Mouse (Mus musculus) heart, postnatal 0 days (tissue): ENCODE results near the gene Adgrl1.

Experiments used
- CTCF ChIP-seq: IDR thresholded peaks from 2 replicates; pipeline ENCODE4 v1.5.1; 2016; ENCODE audit warnings: antibody characterized with exemption, control low read depth, low read depth
- EP300 ChIP-seq: IDR thresholded peaks from 2 replicates; pipeline ENCODE4 v1.6.1; 2016; ENCODE audit warnings: antibody characterized with exemption, low read depth

DNA sequence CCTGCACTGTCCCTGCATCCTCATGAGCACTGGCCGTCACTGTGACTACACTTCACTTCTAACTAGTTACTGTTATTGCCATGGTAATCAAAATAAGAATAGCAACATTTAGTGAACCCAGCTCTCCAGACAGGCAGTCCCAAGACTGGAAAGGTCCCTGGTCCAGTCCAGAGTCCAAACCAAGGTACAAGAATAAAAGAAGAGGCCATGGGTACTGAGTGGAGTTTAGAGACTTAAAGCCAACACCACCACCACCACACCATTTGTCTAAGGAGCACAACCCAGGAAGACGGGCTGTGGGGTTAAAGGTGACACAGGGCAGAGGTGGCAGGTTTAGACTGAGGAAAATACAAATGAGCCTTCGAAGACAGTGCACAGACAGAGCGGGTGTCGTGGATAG lies 24.7 kb downstream of the Adgrl1 start:
- no peak for TF ChIP-seq CTCF
- no peak for TF ChIP-seq EP300
